22 mouse cellular contexts compared by ENCODE assay signal in the genomic region with DNA sequence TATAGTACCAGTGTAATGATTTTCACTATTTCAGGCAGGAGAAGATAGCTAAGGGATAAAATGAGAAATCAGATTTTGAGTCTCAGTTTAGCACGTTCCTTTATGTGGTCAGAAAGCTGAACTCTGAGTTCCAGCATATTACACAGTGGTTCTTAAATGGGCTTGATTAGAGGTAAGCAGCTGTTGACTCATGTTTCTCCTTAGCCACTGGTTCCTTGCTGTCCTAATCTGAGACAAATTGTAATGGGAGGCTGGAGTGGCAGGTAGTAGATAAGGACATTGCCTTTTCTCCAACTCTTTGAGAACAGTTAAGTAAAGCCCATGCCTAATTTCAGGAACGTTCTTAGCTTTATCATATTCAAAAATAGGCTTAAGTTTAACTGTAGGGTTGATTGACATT. TPM values are rescaled to one million over a fixed set of nuclear protein-coding genes. Genes with fewer than 3 reads are reported as not detected.
DNase-seq lines count a peak whose midpoint lies in the region; ATAC-seq and TF ChIP-seq lines count a peak whose summit lies in the region.
"Had no signal": no experiment of that assay in that cellular context is flagged by ENCODE, and none has a peak within 500 bp of the region (broad histone marks: within the 10 kb centered on the region; RNA-seq: fewer than 3 reads in every experiment).

No protein-coding gene starts in this region.

- H3K4me1 ChIP-seq in liver, embryonic 14.5 days (replicated peaks; ENCODE audit: control insufficient read depth in 2 of 2, insufficient read depth in 2 of 2, low read length in 1 of 2) = peaks cover 32 to 47% of the 10 kb centered on the region in 2 experiments
- peaks cover 22% of the 10 kb centered on the region for H3K4me1 ChIP-seq in hindbrain, embryonic 12.5 days
- peaks cover 26% of the 10 kb centered on the region for H3K4me1 ChIP-seq in forebrain, embryonic 12.5 days

- no peak for TF ChIP-seq POLR2A in myocyte (IDR thresholded peaks at IDR 0.05; ENCODE audit: insufficient read length, low read depth)

- WGBS in liver, embryonic 14.5 days (ENCODE audit: insufficient replicate concordance) = 12% methylated on average over 2 of the region's 2 CpGs
- WGBS in hindbrain, embryonic 12.5 days = 93% methylated on average over 2 of the region's 2 CpGs
- WGBS in forebrain, embryonic 12.5 days = 88% methylated on average over 2 of the region's 2 CpGs

- H3K27ac ChIP-seq in liver, embryonic 14.5 days = peak overlapping the region; percentile 87
- H3K27ac ChIP-seq in hindbrain, embryonic 12.5 days = no peak overlapping the region
- no peak overlapping the region for H3K27ac ChIP-seq in forebrain, embryonic 12.5 days
- H3K27ac ChIP-seq: embryonic facial prominence, embryonic 10.5 days; forebrain, embryonic 13.5 days; gastrocnemius, adult 2 months; heart, embryonic 10.5 days; intestine, embryonic 15.5 days; limb, embryonic 13.5 days; lung, embryonic 15.5 days; macrophage had no signal

- peaks cover 14% of the 10 kb centered on the region for H3K36me3 ChIP-seq in liver, embryonic 14.5 days (replicated peaks; ENCODE audit: control insufficient read depth, insufficient read depth, low read depth)
- H3K36me3 ChIP-seq in myocyte (ENCODE audit: control insufficient read depth, insufficient read depth) = peaks cover 12% of the 10 kb centered on the region
- peaks cover 8% of the 10 kb centered on the region; the same call in 1 of the 2 replicates for H3K36me3 ChIP-seq in hindbrain, embryonic 12.5 days
- peaks cover 7% of the 10 kb centered on the region for H3K36me3 ChIP-seq in forebrain, embryonic 12.5 days (replicated peaks)

- ATAC-seq in liver, embryonic 14.5 days (ENCODE audit: insufficient read depth) = peak; percentile 10; the same call in 1 of the 2 replicates
- no peak for ATAC-seq in hindbrain, embryonic 12.5 days (ENCODE audit: low FRiP score)
- no peak for ATAC-seq in forebrain, embryonic 12.5 days (ENCODE audit: low FRiP score)
- ATAC-seq: forebrain, embryonic 13.5 days; hindbrain, embryonic 16.5 days; intestine, embryonic 15.5 days had no signal

- H3K9ac ChIP-seq in liver, embryonic 14.5 days (replicated peaks) = peak overlapping the region; percentile 48
- H3K9ac ChIP-seq in hindbrain, embryonic 12.5 days = no peak overlapping the region
- no peak overlapping the region for H3K9ac ChIP-seq in forebrain, embryonic 12.5 days
- H3K9ac ChIP-seq: forebrain, embryonic 13.5 days; intestine, embryonic 15.5 days; limb, embryonic 13.5 days; lung, embryonic 15.5 days had no signal

- TF ChIP-seq CTCF in liver, embryonic 14.5 days (IDR thresholded peaks at IDR 0.05; ENCODE audit: low read depth) = no peak

- peak overlapping the region in 1 of 2 experiments; percentile 65; a peak in 3 of 4 replicates for H3K4me3 ChIP-seq in liver, embryonic 14.5 days (ENCODE audit: insufficient read depth in 1 of 2, low read depth in 2 of 2, low read length in 2 of 2)
- H3K4me3 ChIP-seq in myocyte = no peak overlapping the region
- H3K4me3 ChIP-seq in hindbrain, embryonic 12.5 days = no peak overlapping the region
- no peak overlapping the region for H3K4me3 ChIP-seq in forebrain, embryonic 12.5 days (replicated peaks)
- H3K4me3 ChIP-seq: forebrain, embryonic 13.5 days; gastrocnemius, adult 2 months; heart, embryonic 10.5 days; intestine, embryonic 15.5 days; limb, embryonic 13.5 days; lung, embryonic 15.5 days had no signal

- no peaks in the 10 kb centered on the region for H3K27me3 ChIP-seq in liver, embryonic 14.5 days (ENCODE audit: control insufficient read depth, insufficient read depth, low read length)
- H3K27me3 ChIP-seq in myocyte (ENCODE audit: control insufficient read depth, insufficient read depth, insufficient read length) = no peaks in the 10 kb centered on the region
- no peaks in the 10 kb centered on the region for H3K27me3 ChIP-seq in hindbrain, embryonic 12.5 days
- H3K27me3 ChIP-seq in forebrain, embryonic 12.5 days = no peaks in the 10 kb centered on the region
- H3K27me3 ChIP-seq: forebrain, embryonic 13.5 days; intestine, embryonic 15.5 days; limb, embryonic 13.5 days; lung, embryonic 15.5 days had no signal

- no peaks in the 10 kb centered on the region for H3K9me3 ChIP-seq in liver, embryonic 14.5 days (ENCODE audit: control insufficient read depth, low read length)
- H3K9me3 ChIP-seq in hindbrain, embryonic 12.5 days (replicated peaks) = no peaks in the 10 kb centered on the region
- no peaks in the 10 kb centered on the region for H3K9me3 ChIP-seq in forebrain, embryonic 12.5 days
- H3K9me3 ChIP-seq: embryonic facial prominence, embryonic 10.5 days; forebrain, embryonic 13.5 days; heart, embryonic 10.5 days; intestine, embryonic 15.5 days; limb, embryonic 13.5 days; lung, embryonic 15.5 days had no signal

- peak; percentile 37 for DNase-seq in MEL-GATA-1-ER (ENCODE audit: extremely low read depth, low read depth)
- peak; percentile 71 for DNase-seq in c-Kit-positive CD71-positive TER-119-positive erythroid progenitor cells, embryonic 14.5 days (ENCODE audit: low spot score)
- DNase-seq in liver, embryonic 14.5 days (ENCODE audit: low read depth in 3 of 3, low spot score in 3 of 3) = peak; percentile 60 to 70 (median 70)
- DNase-seq in kidney, postnatal 36 days = no peak
- DNase-seq: adrenal gland, postnatal 14 days; cerebellum, adult 11 months; cerebellum, postnatal 10 days; gastrocnemius, adult 2 months; kidney, postnatal 4 days; layer of hippocampus, adult 9-11 months had no signal

- no peak overlapping the region for H3ac ChIP-seq in myocyte (ENCODE audit: control insufficient read depth, insufficient read length)

- peak; percentile 89 for TF ChIP-seq EP300 in liver, embryonic 14.5 days (IDR thresholded peaks at IDR 0.05; ENCODE audit: low read depth)

- H3K4me2 ChIP-seq in liver, embryonic 14.5 days (ENCODE audit: low read depth) = peak overlapping the region; percentile 86
- peak overlapping the region; percentile 14 for H3K4me2 ChIP-seq in myocyte (ENCODE audit: low read depth)
- H3K4me2 ChIP-seq in hindbrain, embryonic 12.5 days (replicated peaks) = no peak overlapping the region
- H3K4me2 ChIP-seq in forebrain, embryonic 12.5 days = no peak overlapping the region
- H3K4me2 ChIP-seq: intestine, embryonic 15.5 days; limb, embryonic 13.5 days; lung, embryonic 15.5 days; midbrain, embryonic 11.5 days had no signal

- peaks cover 82% of the 10 kb centered on the region for H3K79me2 ChIP-seq in myocyte (ENCODE audit: control insufficient read depth, insufficient read depth)

TF ChIP-seq in myocyte, 11 proteins besides CTCF, POLR2A, EP300 and RAD21:
- no peak for TF ChIP-seq SRF (IDR thresholded peaks at IDR 0.05; ENCODE audit: control insufficient read depth, insufficient read length, low read depth)
- TF ChIP-seq MYOD1 (IDR thresholded peaks at IDR 0.05; ENCODE audit: control insufficient read depth in 1 of 3, insufficient read length in 2 of 3, low read depth in 2 of 3) = peak in 1 of 3 experiments; percentile 30
- TF ChIP-seq CEBPB (IDR thresholded peaks at IDR 0.05; ENCODE audit: insufficient read depth, poor library complexity, severe bottlenecking) = no peak
TF ChIP-seq in myocyte: peak in this region for 1.

RNA-seq across cellular contexts. Expression of gene Cop1, which starts 3.6 kb away (rescaled TPM):
- polyA plus RNA-seq in liver, embryonic 14.5 days (2012; rRNA removed) = 30.5 and 54.3 TPM in 2 replicates
- polyA plus RNA-seq in liver, embryonic 14.5 days (2014; fragmentation: Nextera tagmentation; extraction: Ambion mirVana) = 37.4 and 66.4 TPM in 2 replicates
- polyA plus RNA-seq in myocyte (2012; fragmentation: generic; extraction: Trizol) = 63.6 TPM
- 143 and 151 TPM in 2 replicates for polyA plus RNA-seq in hindbrain, embryonic 12.5 days (2016; fragmentation: Nextera tagmentation; extraction: Ambion mirVana)
- 33.4 and 104 TPM in 2 replicates for polyA plus RNA-seq in forebrain, embryonic 12.5 days (2016; fragmentation: Nextera tagmentation; extraction: Ambion mirVana)

Comparison
In these comparisons a context has a peak if more than half of its experiments do, and no peak if none do; other contexts are left out.
1. DNase-seq: peak in MEL-GATA-1-ER (single experiment), c-Kit-positive CD71-positive TER-119-positive erythroid progenitor cells, embryonic 14.5 days (single experiment) and liver, embryonic 14.5 days (3 of 3); none in kidney, postnatal 36 days (0 of 2).
2. H3K4me2 ChIP-seq: peak in liver, embryonic 14.5 days (single experiment) and myocyte (single experiment); none in hindbrain, embryonic 12.5 days (single experiment) and forebrain, embryonic 12.5 days (single experiment).